Mouse (Mus musculus) brain, embryonic 14.5 days (tissue): Measurements from ENCODE around the gene Creb3l1.

ENCODE experiments used
- CTCF ChIP-seq: fragments of 200-500 bp; IDR thresholded peaks from 2 replicates; pipeline ENCODE4 v1.5.1; 2012; ENCODE audit warnings: inconsistent platforms, mild to moderate bottlenecking, moderate library complexity, borderline replicate concordance; ENCODE audit not compliant: insufficient read depth, insufficient read length; ENCODE audit errors: extremely low read depth
- POLR2A ChIP-seq: fragments of 200-500 bp; IDR thresholded peaks from 2 replicates; pipeline ENCODE4 v1.6.1; 2012; ENCODE audit warnings: mild to moderate bottlenecking, inconsistent platforms, borderline replicate concordance; ENCODE audit not compliant: poor library complexity, insufficient read depth, insufficient read length, severe bottlenecking; ENCODE audit errors: extremely low read depth

- TF ChIP-seq CTCF (no peak), POLR2A (no peak)
Observed at GRCm38 (mm10) chr2:92004617-92005016, 19.7 kb downstream of the Creb3l1 start.
